Mouse (Mus musculus) spleen, postnatal 14 days (tissue): ENCODE measurements at regions not wholly inside any gene's neighbourhood (a gene's known extent, or its start where the extent isn't known, plus 50 kb on each side); places are given as distances from the start of the nearest gene placed in this dataset.

ENCODE experiments used
- DNase-seq, 2 experiments: peaks; one replicate each; pipeline ENCODE4 v3.0.0; 2021 to 2022; ENCODE audit warnings: low spot score in 2 of 2

GRCm38 (mm10) chr14:23237376-23237775 is 776.9 kb downstream of the Kcnma1 start:
- DNase-seq, result no peak

- DNase-seq, result no peak
Measured at GRCm38 (mm10) chr14:23198676-23199075, 815.6 kb downstream of the Kcnma1 start.

DNA sequence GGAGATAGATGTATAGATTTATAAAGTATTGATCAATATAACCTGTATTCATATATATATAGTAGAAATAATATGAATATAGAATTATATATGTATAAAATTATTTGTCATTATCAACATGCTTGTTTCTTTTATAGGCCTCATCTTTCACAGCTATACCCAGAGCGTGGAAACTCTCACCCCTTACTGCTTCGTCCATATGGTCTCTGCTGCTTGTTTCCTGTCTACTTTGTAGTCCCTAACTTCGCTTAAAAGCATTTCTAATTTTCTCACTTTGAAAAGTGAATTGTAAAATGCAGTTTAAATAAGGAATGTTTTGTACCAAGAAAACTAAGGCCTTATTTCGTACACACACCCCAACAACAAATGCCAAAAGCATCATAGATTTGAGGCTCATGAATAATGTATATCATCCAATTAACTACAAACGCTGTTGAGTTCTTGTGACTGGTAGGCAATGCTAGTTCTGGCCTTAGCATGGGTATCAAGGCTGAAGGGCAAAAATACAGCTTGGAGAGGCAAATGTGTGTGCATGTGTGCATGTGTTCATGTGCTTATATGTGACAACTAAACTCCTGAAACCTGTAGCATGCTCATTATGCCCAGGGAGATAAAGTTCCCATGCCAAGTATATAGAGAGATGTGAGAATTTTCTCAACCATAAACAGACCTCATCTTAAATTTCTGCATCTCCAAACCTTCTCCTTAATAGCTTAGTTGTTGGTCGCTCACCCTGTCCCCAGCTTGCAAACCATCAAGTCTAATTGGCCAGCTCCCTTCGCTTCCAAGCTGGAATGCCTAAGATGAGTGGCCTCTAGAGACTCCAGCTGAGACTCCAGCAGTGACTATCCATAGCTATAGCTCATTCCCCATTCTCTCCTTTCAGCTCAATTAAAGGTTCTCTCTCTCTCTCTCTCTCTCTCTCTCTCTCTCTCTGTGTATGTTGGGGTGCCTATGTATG is 819.4 kb downstream of the Kcnma1 start:
- DNase-seq, result no peak

DNA sequence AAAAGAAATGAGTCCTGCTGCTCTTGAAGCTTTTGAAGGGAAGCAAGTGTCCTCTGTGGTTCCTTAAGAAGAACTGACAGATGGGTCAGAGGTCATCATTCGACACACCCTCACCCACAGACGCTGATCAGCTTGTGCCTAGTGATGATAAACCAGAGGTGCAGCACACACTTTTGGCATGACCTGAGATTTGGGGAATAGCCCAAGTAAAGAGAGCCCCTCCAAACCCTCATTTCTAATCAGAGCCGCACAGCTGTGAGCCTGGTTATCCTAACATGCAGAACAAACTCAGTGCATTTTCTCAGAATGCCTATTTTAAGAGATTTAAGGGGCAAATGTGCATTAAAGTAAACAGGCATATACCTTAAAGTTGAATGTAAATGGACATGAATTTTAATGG is 821.7 kb downstream of the Kcnma1 start:
- DNase-seq, result peak in 1 of 2 experiments; percentile 9

DNA sequence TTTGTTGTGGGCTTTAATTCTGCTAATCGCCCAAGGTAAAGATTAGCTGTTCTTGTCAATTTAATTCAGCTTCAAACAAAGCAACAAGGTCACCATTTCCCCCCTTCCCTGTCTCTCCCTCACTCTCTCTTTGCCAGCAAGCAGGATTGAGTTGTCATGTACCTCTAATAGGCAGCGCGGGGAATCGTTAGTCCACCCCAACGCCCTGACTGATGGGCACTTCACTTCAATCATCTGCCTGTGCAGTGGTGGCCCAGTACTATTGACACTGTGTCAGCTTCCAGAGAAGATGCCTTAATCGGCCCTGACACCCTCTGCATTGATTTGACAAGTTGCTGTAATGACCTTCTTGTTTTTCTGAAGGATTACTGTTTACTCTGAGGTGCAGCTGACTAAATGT is 828.9 kb downstream of the Kcnma1 start:
- no peak for DNase-seq

DNA sequence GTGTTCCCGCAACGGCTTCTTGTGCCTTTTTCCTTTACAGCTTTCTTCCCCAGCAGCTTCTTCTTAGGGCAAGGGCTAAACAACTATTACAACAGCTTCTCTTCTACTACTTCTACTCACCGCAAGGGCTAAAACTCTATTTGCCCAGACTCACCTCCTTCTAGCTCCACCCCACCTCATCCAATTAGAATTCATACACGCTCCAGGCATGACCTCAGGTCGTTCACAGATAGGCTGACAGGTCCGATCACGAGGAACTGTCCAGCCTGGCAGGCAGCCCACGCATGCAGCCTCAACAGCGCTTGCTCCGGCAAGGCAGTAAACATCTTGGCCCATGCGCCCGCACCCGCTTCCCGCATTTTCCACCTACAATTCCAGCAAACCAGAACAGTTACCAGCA is 844.9 kb downstream of the Kcnma1 start:
- no peak for DNase-seq

- no peak for DNase-seq
Measured at GRCm38 (mm10) chr14:23160567-23160966, 853.7 kb downstream of the Kcnma1 start.

DNA sequence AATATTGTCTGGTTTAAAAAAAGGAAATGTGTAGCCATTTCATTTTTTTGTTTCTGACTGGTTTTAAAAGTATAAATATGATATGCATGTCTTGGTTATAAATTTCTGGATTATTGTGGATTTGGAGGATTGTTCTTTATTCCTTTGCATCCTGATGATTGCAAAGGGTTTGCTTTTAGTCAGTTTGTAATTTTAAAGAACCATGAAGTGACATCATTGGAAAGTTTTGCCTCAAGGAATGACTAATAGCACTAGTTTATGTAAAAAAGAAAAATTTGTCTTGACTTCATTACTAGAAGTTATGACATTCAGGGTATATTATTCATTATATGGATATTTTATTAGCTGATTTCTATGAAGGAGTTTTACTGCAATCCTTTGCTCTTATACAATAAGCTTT is 863.9 kb downstream of the Kcnma1 start:
- DNase-seq, result no peak

DNA sequence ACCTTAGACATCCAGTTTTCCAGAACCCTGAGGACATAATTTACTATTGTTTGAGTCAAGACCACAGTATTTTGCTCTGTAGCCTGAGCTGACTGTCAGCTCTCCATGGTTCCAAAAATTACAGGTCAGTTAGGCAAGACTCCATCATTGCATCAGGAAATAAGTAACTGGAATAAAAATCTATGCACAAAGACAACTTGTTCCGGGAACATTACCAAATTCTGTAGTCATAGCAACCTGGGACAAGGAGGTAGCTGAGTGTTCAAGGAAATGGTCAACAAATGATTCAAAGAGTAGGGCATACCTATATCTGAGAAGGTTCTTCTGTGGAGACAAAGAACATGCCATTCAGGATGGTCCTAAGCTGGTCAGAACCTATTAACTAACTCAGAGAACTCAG is 867.3 kb downstream of the Kcnma1 start:
- no peak for DNase-seq

GRCm38 (mm10) chr14:23140385-23140784 is 873.9 kb downstream of the Kcnma1 start:
- no peak for DNase-seq

DNA sequence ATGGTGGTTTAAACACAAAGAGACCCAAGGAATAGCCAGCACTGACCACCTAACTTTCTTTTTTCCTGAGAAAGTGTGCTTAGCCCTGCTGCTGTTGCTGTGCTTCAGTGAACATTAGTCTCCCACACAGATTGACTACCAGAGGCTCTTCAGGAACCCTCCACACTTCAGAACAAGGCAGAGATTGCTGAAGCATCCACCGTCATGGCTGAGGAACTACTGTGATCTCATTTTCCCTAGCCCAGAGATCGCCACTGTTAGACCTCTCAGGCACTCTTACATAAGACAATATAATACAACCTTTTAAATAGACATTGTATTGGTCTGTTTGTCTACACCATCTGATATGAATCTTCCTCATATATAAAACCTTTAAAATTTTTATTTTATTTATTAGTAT is 879.6 kb downstream of the Kcnma1 start:
- no peak for DNase-seq

DNA sequence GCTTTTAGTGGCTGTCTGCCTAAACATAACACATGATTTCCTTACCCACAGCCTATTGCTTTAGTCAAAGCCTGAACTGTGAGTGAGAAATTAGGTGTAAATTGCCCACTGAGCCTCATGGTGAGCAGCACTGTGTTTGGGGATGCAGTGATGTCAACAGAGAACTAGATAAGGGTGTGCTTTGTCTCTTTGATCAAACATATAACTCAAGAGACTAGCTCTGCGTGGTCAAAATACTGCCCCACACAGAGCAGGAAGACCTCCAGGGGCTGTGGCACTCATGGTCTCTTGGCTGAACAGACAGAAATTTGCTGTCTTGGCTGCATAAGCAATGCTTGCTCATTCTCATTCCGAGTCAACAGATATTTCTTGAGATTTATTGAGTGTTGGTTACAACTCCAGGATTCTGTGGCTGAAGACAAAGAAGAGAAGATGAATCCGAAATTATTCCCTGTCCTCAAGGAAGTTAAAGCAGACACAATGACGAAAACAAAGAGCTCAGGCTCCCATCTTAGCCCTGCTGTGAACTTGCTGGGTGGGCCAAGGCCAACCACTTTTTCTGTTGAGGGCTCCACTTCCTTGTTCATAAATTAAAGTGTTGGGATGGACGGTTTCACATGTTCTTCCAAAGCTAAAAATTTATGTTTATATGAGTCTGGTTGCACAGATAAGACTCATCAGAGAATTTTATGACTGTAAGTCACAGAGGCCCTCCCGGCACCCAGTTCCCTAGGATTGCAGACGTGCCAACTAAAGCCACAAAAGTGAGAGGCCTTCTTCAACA is 882.4 kb downstream of the Kcnma1 start:
- DNase-seq, result no peak

- no peak for DNase-seq
Measured at GRCm38 (mm10) chr14:23115889-23116510, 898.3 kb downstream of the Kcnma1 start.

DNA sequence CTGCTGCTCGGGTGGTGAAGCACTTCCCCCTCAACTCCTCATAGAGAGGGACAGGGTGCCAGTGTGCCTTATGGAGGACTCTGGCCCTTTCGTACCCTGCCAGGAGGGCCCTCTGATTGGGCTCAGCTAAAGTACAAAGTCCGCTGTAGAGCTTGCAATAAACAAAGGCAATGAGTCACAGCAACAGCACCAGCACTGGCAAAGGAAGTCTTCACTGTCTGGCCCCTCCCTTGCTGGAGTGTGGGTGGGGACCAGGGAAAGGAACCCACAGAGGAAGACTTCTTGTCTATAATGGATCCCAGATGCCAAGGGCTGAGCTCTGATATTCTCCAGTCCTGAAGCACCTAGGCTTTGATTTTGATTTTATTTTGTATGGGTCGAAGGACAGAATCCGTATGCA is 899.4 kb downstream of the Kcnma1 start:
- no peak for DNase-seq

DNA sequence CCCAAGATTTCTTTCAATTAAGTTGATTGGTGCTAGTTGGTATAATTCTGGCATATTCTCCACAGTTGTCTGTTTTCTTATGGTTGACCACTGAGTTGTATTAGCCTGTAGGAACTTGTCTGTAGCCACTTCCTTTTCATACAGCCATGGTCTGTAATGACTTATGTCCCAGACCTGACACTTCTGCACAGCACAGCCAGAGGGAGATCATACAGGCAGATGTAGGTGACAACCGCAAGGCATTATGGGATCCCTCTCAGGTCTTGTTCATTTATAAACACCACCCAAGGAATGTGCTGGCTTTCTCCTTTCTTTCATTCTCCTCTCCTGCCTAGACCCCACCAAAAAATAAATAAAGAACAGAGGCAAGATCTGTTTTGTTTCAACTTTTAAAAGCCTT is 899.8 kb downstream of the Kcnma1 start:
- no peak for DNase-seq

- no peak for DNase-seq
Measured at GRCm38 (mm10) chr14:23112369-23112768, 901.9 kb downstream of the Kcnma1 start.

GRCm38 (mm10) chr14:23108590-23108989 is 905.7 kb downstream of the Kcnma1 start:
- DNase-seq, result no peak

GRCm38 (mm10) chr14:23107466-23107865 is 906.8 kb downstream of the Kcnma1 start:
- no peak for DNase-seq
